Mouse (Mus musculus) CH12.LX (cell line): ENCODE results near the gene Cbx2. TPM values are rescaled to one million over a fixed set of nuclear protein-coding genes. Genes with fewer than 3 reads are reported as not detected.
A peak's percentile ranks its signal among the peaks of the same experiment; 100 is the strongest.

ENCODE experiments used
- DNase-seq: peaks from one replicate; pipeline ENCODE4 v3.0.0-alpha.2; 2013; ENCODE audit errors: extremely low read depth
- H3K27ac ChIP-seq: 2 replicates; pipeline ENCODE4 v1.5.1; 2012; ENCODE audit warnings: low read depth, mild to moderate bottlenecking, control low read depth, moderate library complexity; ENCODE audit not compliant: insufficient read depth
- H3K27me3 ChIP-seq: replicated peaks from 2 replicates; pipeline ENCODE3; 2012; ENCODE audit warnings: inconsistent platforms
- H3K36me3 ChIP-seq, 2 experiments: replicated peaks in 1 of 2; 2 replicates each; pipeline versions ENCODE3 to v1.6.1; 2012; ENCODE audit warnings: inconsistent platforms in 1 of 2, low read length in 1 of 2, mild to moderate bottlenecking in 1 of 2, mixed read lengths in 1 of 2, moderate library complexity in 1 of 2; ENCODE audit not compliant: control insufficient read depth in 1 of 2, insufficient read depth in 1 of 2
- H3K4me1 ChIP-seq, 2 experiments: 2 replicates each; pipeline ENCODE4 v1.6.1; 2012; ENCODE audit warnings: inconsistent platforms in 1 of 2, moderate library complexity in 1 of 2; ENCODE audit not compliant: insufficient read depth in 2 of 2, control insufficient read depth in 1 of 2
- H3K4me2 ChIP-seq: 2 replicates; pipeline ENCODE4 v1.6.1; 2012; ENCODE audit warnings: low read depth, mild to moderate bottlenecking, control low read depth; ENCODE audit not compliant: poor library complexity, insufficient read depth, severe bottlenecking
- H3K4me3 ChIP-seq, 3 experiments: fragments of 150-350 bp in 1 of 3; sonication (generic) in 1 of 3; replicated peaks in 1 of 3; 2 replicates each; pipeline versions ENCODE3 to v1.5.1; 2011 to 2012; ENCODE audit warnings: low read depth in 2 of 3, low read length in 2 of 3, mild to moderate bottlenecking in 2 of 3, moderate library complexity in 2 of 3, control low read depth in 1 of 3, improper control_type of control experiment in 1 of 3, inconsistent platforms in 1 of 3, mixed read lengths in 1 of 3; ENCODE audit not compliant: poor library complexity in 1 of 3
- H3K79me2 ChIP-seq: replicated peaks from 2 replicates; pipeline ENCODE4 v1.6.1; 2012; ENCODE audit warnings: mild to moderate bottlenecking, moderate library complexity; ENCODE audit not compliant: control insufficient read depth, poor library complexity, insufficient read depth, severe bottlenecking; ENCODE audit errors: extremely low read depth
- H3K9ac ChIP-seq: 2 replicates; pipeline ENCODE4 v1.6.1; 2012; ENCODE audit warnings: low read depth, mild to moderate bottlenecking, control low read depth, moderate library complexity; ENCODE audit not compliant: insufficient read depth
- H3K9me3 ChIP-seq: replicated peaks from 2 replicates; pipeline ENCODE3; 2012; ENCODE audit warnings: low read length, inconsistent platforms, mixed read lengths
- BHLHE40 ChIP-seq: IDR thresholded peaks from 2 replicates; pipeline ENCODE4 v1.6.1; 2011; ENCODE audit warnings: mild to moderate bottlenecking, low read depth, low read length, improper control_type of control experiment
- CHD2 ChIP-seq: IDR thresholded peaks from 2 replicates; pipeline ENCODE4 v1.6.1; 2011; ENCODE audit warnings: low read length, improper control_type of control experiment
- CTCF ChIP-seq, 2 experiments: IDR thresholded peaks in 1 of 2; conservative IDR thresholded peaks in 1 of 2; 2 replicates each; pipeline ENCODE4 v1.5.1; 2011 to 2012; ENCODE audit warnings: low read depth in 2 of 2, low read length in 2 of 2, improper control_type of control experiment in 1 of 2, inconsistent platforms in 1 of 2, mild to moderate bottlenecking in 1 of 2, moderate library complexity in 1 of 2
- ELF1 ChIP-seq: IDR thresholded peaks from 2 replicates; pipeline ENCODE4 v1.6.1; 2014; ENCODE audit warnings: low read depth, mild to moderate bottlenecking, inconsistent platforms, low read length, improper control_type of control experiment
- ETS1 ChIP-seq: conservative IDR thresholded peaks from 2 replicates; pipeline ENCODE4 v1.6.1; 2012; ENCODE audit warnings: low read depth, mild to moderate bottlenecking, inconsistent platforms, low read length, improper control_type of control experiment, moderate library complexity
- GABPA ChIP-seq: IDR thresholded peaks from 2 replicates; pipeline ENCODE4 v1.6.1; 2012; ENCODE audit warnings: low read depth, low read length, improper control_type of control experiment, inconsistent platforms; ENCODE audit not compliant: insufficient replicate concordance
- JUND ChIP-seq: conservative IDR thresholded peaks from 2 replicates; pipeline ENCODE4 v1.6.1; 2011; ENCODE audit warnings: low read depth, low read length, improper control_type of control experiment
- KAT2A ChIP-seq: IDR thresholded peaks from 2 replicates; pipeline ENCODE4 v1.6.1; 2012; ENCODE audit warnings: low read length, improper control_type of control experiment, inconsistent platforms; ENCODE audit not compliant: insufficient replicate concordance
- MAFK ChIP-seq: IDR thresholded peaks from 2 replicates; pipeline ENCODE4 v1.6.1; 2011; ENCODE audit warnings: low read length, improper control_type of control experiment; ENCODE audit not compliant: insufficient replicate concordance
- MAZ ChIP-seq: IDR thresholded peaks from 2 replicates; pipeline ENCODE4 v1.6.1; 2012; ENCODE audit warnings: low read depth, mild to moderate bottlenecking, inconsistent platforms, low read length, improper control_type of control experiment, moderate library complexity
- MYC ChIP-seq: IDR thresholded peaks from 2 replicates; pipeline ENCODE4 v1.6.1; 2011; ENCODE audit warnings: low read depth, mild to moderate bottlenecking, improper control_type of control experiment, low read length
- NRF1 ChIP-seq: IDR thresholded peaks from 2 replicates; pipeline ENCODE4 v1.6.1; 2014; ENCODE audit warnings: low read depth, mild to moderate bottlenecking, inconsistent platforms, low read length, improper control_type of control experiment, moderate library complexity
- PAX5 ChIP-seq: IDR thresholded peaks from 2 replicates; pipeline ENCODE4 v1.6.1; 2012; ENCODE audit warnings: low read length, inconsistent platforms, mixed read lengths
- POLR2AphosphoS2 ChIP-seq: IDR thresholded peaks from 2 replicates; pipeline ENCODE4 v1.6.1; 2011; ENCODE audit warnings: low read depth, low read length, improper control_type of control experiment
- SMC3 ChIP-seq: IDR thresholded peaks from 2 replicates; pipeline ENCODE4 v1.6.1; 2011; ENCODE audit warnings: low read depth, low read length, improper control_type of control experiment
- TCF12 ChIP-seq: IDR thresholded peaks from 2 replicates; pipeline ENCODE4 v1.6.1; 2014; ENCODE audit warnings: low read depth, mild to moderate bottlenecking, inconsistent platforms, low read length, improper control_type of control experiment
- UBTF ChIP-seq: IDR thresholded peaks from 2 replicates; pipeline ENCODE4 v1.6.1; 2012; ENCODE audit warnings: low read depth, mild to moderate bottlenecking, inconsistent platforms, low read length, improper control_type of control experiment, moderate library complexity
- USF1 ChIP-seq: IDR thresholded peaks from 2 replicates; pipeline ENCODE4 v1.6.1; 2014; ENCODE audit warnings: low read depth, mild to moderate bottlenecking, inconsistent platforms, low read length, improper control_type of control experiment
- ZC3H11A ChIP-seq: IDR thresholded peaks from 2 replicates; pipeline ENCODE4 v1.6.1; 2012; ENCODE audit warnings: low read depth, mild to moderate bottlenecking, inconsistent platforms, low read length, improper control_type of control experiment
- dilution Hi-C: fragments of 300-500 bp; cut with MboI; formaldehyde crosslinking; loops from 2 replicates; pipeline ENCODE4 v1.14.3; 2020; ENCODE audit warnings: low sequenced_read_pairs; ENCODE audit not compliant: extremely low pct_unique_long_range_greater_than_20kb, extremely low pct_ligation_motif_present
- in situ Hi-C: fragments of 300-500 bp; cut with MboI; formaldehyde crosslinking; loops from 3 replicates; pipeline ENCODE4 v1.14.3; 2019; ENCODE audit warnings: low sequenced_read_pairs, low pct_ligation_motif_present, low pct_unique_long_range_greater_than_20kb, mixed read lengths
- polyA plus RNA-seq: library from polyadenylated mRNA; unstranded; fragments of >175 nt; gene quantifications from 2 replicates; pipeline ENCODE4 v1.2.1, GENCODE M21; 2012; ENCODE audit warnings: low read depth; ENCODE audit not compliant: insufficient read length
- total RNA-seq, 2 experiments: library from RNA; depleted of rRNA; stranded (reverse); fragments of 300-350 nt in 1 of 2; fragments of >200 nt in 1 of 2; gene quantifications; 2 replicates each; pipeline ENCODE4 v1.2.3; 2012 to 2014

Cbx2 gene
- total and polyA plus RNA-seq, 3 experiments: 2.8 to 15.5 (median 3.9) TPM

GRCm38 (mm10) chr11:119041750-119042465 is 19.1 kb downstream of the Cbx2 start (continued):
- no peak for TF ChIP-seq MAFK
- peak; percentile 45; the same call in 1 of the 2 replicates for TF ChIP-seq ETS1
- TF ChIP-seq SMC3: no peak; the same call in 1 of the 2 replicates
- TF ChIP-seq ELF1: no peak; the same call in 1 of the 2 replicates
- no peak for TF ChIP-seq POLR2AphosphoS2
- TF ChIP-seq USF1: no peak
- TF ChIP-seq MYC: no peak
- TF ChIP-seq MAZ: 0 out of 2 replicates have a peak, but pooled peaks have one; percentile 55
- TF ChIP-seq GABPA: no peak
- TF ChIP-seq CTCF (conservative IDR thresholded peaks at IDR 0.05 in 1 of 2, IDR thresholded peaks at IDR 0.05 in 1 of 2; ENCODE audit: low read depth in 2 of 2, low read length in 2 of 2): no peak
- TF ChIP-seq, all 38 proteins: peak for 14

GRCm38 (mm10) chr11:119042466-119043272 is 19.9 kb downstream of the Cbx2 start:
- in situ Hi-C loops: no loop called here
- Histone ChIP-seq H3K79me2 (no peaks in the 10 kb centered on the region; the same call in none of the 2 replicates), H3K4me3 (no peak overlapping the region), H3K9me3 (peaks cover 4% of the 10 kb centered on the region), H3K4me1 (peaks cover 12 to 52% of the 10 kb centered on the region in 2 experiments), H3K9ac (no peak overlapping the region), H3K27ac (no peak overlapping the region), H3K36me3 (peaks cover 9 to 19% of the 10 kb centered on the region in 2 experiments), H3K4me2 (no peak overlapping the region), H3K27me3 (peaks cover 62% of the 10 kb centered on the region)
- no peak for DNase-seq
- dilution Hi-C loops: no loop called here
- TF ChIP-seq SMC3 (no peak), UBTF (no peak), TCF12 (no peak), MYC (no peak), NRF1 (no peak), KAT2A (no peak), POLR2AphosphoS2 (no peak), PAX5 (no peak), CHD2 (no peak), BHLHE40 (no peak), ZC3H11A (no peak), USF1 (no peak), JUND (no peak)
